8 mouse cellular contexts compared by ENCODE assay signal in the genomic region with DNA sequence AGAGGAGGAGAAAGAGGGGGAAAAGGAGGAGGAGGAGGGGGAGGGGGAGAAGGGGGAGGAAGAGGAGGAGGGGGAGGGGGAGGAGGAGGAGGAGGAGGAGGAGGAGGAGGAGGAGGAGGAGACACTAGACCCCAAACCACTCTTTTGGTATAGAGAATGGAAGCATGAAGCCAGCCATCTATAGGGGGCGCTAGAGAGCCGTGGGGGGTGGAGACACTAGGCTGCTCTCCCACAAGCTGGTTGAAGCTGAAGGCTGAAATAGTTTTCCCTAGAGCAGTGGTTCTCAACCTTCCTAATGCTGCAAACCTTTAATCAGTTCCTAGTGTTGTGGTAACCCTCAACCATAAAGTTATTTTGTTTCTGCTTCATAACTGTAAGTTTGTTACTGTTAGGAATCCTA.
DNase-seq lines count a peak whose midpoint lies in the region; ATAC-seq and TF ChIP-seq lines count a peak whose summit lies in the region.
"Had no signal": no experiment of that assay in that cellular context is flagged by ENCODE, and none has a peak within 500 bp of the region (broad histone marks: within the 10 kb centered on the region; RNA-seq: fewer than 3 reads in every experiment).

No protein-coding gene starts in this region.

- H3K27ac ChIP-seq in kidney, adult 2 months (ENCODE audit: insufficient read depth, low read depth, low read length): no peak overlapping the region
- no peak overlapping the region for H3K27ac ChIP-seq in MEL (ENCODE audit: control insufficient read depth, low read depth, low read length)
- 0 out of 2 replicates have a peak overlapping the region, but pooled peaks have one; percentile 57 for H3K27ac ChIP-seq in kidney, postnatal 0 days
- H3K27ac ChIP-seq in testis, adult 2 months (ENCODE audit: control insufficient read depth, insufficient read depth, low read depth, low read length): no peak overlapping the region
- H3K27ac ChIP-seq: limb, embryonic 12.5 days had no signal

- no peaks in the 10 kb centered on the region for H3K9me3 ChIP-seq in MEL (replicated peaks; ENCODE audit: insufficient read depth, low read length)
- H3K9me3 ChIP-seq in kidney, postnatal 0 days (replicated peaks; ENCODE audit: low read length): no peaks in the 10 kb centered on the region
- H3K9me3 ChIP-seq: limb, embryonic 12.5 days had no signal

- H3K9ac ChIP-seq in MEL (ENCODE audit: control insufficient read depth, low read depth, low read length, poor library complexity, severe bottlenecking): no peak overlapping the region
- no peak overlapping the region for H3K9ac ChIP-seq in kidney, postnatal 0 days (ENCODE audit: low read depth, low read length)
- H3K9ac ChIP-seq: limb, embryonic 12.5 days had no signal

- no peaks in the 10 kb centered on the region for H3K79me2 ChIP-seq in MEL (ENCODE audit: control insufficient read depth, insufficient read depth, low read length, poor library complexity)

- no peaks in the 10 kb centered on the region for H3K36me3 ChIP-seq in kidney, adult 2 months (ENCODE audit: control insufficient read depth, insufficient read depth, low read length)
- H3K36me3 ChIP-seq in MEL (ENCODE audit: control insufficient read depth in 1 of 2, insufficient read depth in 2 of 2, low read length in 2 of 2): no peaks in the 10 kb centered on the region
- H3K36me3 ChIP-seq in kidney, postnatal 0 days (ENCODE audit: insufficient read depth, low read length): no peaks in the 10 kb centered on the region
- H3K36me3 ChIP-seq in testis, adult 2 months (ENCODE audit: control insufficient read depth, insufficient read depth, low read length): no peaks in the 10 kb centered on the region
- H3K36me3 ChIP-seq: limb, embryonic 12.5 days had no signal

- TF ChIP-seq EP300 in MEL (IDR thresholded peaks at IDR 0.05; ENCODE audit: low read depth in 1 of 2, low read length in 2 of 2): no peak

- no peak overlapping the region for H3K4me2 ChIP-seq in kidney, postnatal 0 days (ENCODE audit: low read length)
- H3K4me2 ChIP-seq: limb, embryonic 12.5 days had no signal

- TF ChIP-seq RAD21 in MEL (IDR thresholded peaks at IDR 0.05; ENCODE audit: low read depth, low read length): peak; percentile 35

- no peak for ATAC-seq in kidney, postnatal 0 days (replicated peaks; ENCODE audit: low FRiP score, low read depth)

- 10% methylated on average over 2 of the region's 2 CpGs for WGBS in kidney, adult 2 months
- 16% methylated on average over 2 of the region's 2 CpGs for WGBS in kidney, postnatal 0 days

- TF ChIP-seq POLR2A in kidney, adult 2 months (IDR thresholded peaks at IDR 0.05; ENCODE audit: low read depth, low read length): no peak
- no peak for TF ChIP-seq POLR2A in MEL (IDR thresholded peaks at IDR 0.05; ENCODE audit: control insufficient read depth in 1 of 2, insufficient read depth in 1 of 2, low read depth in 1 of 2, low read length in 2 of 2, poor library complexity in 1 of 2)
- no peak for TF ChIP-seq POLR2A in brain, embryonic 14.5 days (IDR thresholded peaks at IDR 0.05; ENCODE audit: borderline replicate concordance, extremely low read depth, insufficient read depth, insufficient read length, poor library complexity, severe bottlenecking)
- no peak for TF ChIP-seq POLR2A in testis, adult 2 months (IDR thresholded peaks at IDR 0.05; ENCODE audit: control insufficient read depth, low read depth, low read length)

- no peak overlapping the region for H3K4me3 ChIP-seq in kidney, adult 2 months (ENCODE audit: insufficient read depth, low read depth, low read length)
- no peak overlapping the region for H3K4me3 ChIP-seq in MEL (ENCODE audit: control insufficient read depth in 1 of 2, insufficient read depth in 1 of 2, low read depth in 2 of 2, low read length in 2 of 2)
- H3K4me3 ChIP-seq in kidney, postnatal 0 days (replicated peaks; ENCODE audit: low read depth, low read length): no peak overlapping the region
- H3K4me3 ChIP-seq in testis, adult 2 months (ENCODE audit: control insufficient read depth, low read depth, low read length): no peak overlapping the region
- H3K4me3 ChIP-seq: limb, embryonic 12.5 days had no signal

- H3K27me3 ChIP-seq in kidney, adult 2 months (replicated peaks; ENCODE audit: control insufficient read depth, insufficient read depth, low read length): no peaks in the 10 kb centered on the region
- no peaks in the 10 kb centered on the region for H3K27me3 ChIP-seq in MEL (ENCODE audit: control insufficient read depth in 1 of 2, insufficient read depth in 2 of 2, low read length in 2 of 2)
- H3K27me3 ChIP-seq in kidney, postnatal 0 days (ENCODE audit: insufficient read depth, low read length): no peaks in the 10 kb centered on the region; the same call in 1 of the 2 replicates
- no peaks in the 10 kb centered on the region for H3K27me3 ChIP-seq in testis, adult 2 months (ENCODE audit: control insufficient read depth, insufficient read depth, low read length)

- no peaks in the 10 kb centered on the region for H3K4me1 ChIP-seq in kidney, adult 2 months (ENCODE audit: control insufficient read depth, insufficient read depth, low read length)
- H3K4me1 ChIP-seq in MEL (ENCODE audit: control insufficient read depth in 1 of 2, insufficient read depth in 2 of 2, low read length in 2 of 2): peaks cover 5 to 11% of the 10 kb centered on the region in 2 experiments
- H3K4me1 ChIP-seq in kidney, postnatal 0 days (replicated peaks; ENCODE audit: insufficient read depth, low read length): no peaks in the 10 kb centered on the region
- H3K4me1 ChIP-seq in testis, adult 2 months (ENCODE audit: control insufficient read depth, insufficient read depth, low read length): peaks cover 5% of the 10 kb centered on the region
- H3K4me1 ChIP-seq: limb, embryonic 12.5 days had no signal

- peak; percentile 19 for DNase-seq in kidney, adult 2 months
- no peak for DNase-seq in kidney, postnatal 14 days
- DNase-seq in MEL (ENCODE audit: low read depth, low spot score): peak; percentile 31
- no peak for DNase-seq in brain, embryonic 14.5 days (ENCODE audit: low read depth)
- DNase-seq in kidney, postnatal 0 days (ENCODE audit: low spot score): peak; percentile 56
- DNase-seq in urinary bladder, adult 2 months (ENCODE audit: low spot score): no peak

- peak; percentile 49 for TF ChIP-seq CTCF in kidney, adult 2 months (conservative IDR thresholded peaks at IDR 0.05; ENCODE audit: insufficient read depth, insufficient read length, low read depth, low read length)
- peak; percentile 57 to 67 (median 63) for TF ChIP-seq CTCF in MEL (IDR thresholded peaks at IDR 0.05 in 2 of 3, conservative IDR thresholded peaks at IDR 0.05 in 1 of 3; ENCODE audit: control insufficient read depth in 1 of 3, insufficient read depth in 1 of 3, low read depth in 2 of 3, low read length in 3 of 3, poor library complexity in 1 of 3, severe bottlenecking in 1 of 3)
- peak; percentile 51; the same call in 1 of the 2 replicates for TF ChIP-seq CTCF in brain, embryonic 14.5 days (IDR thresholded peaks at IDR 0.05; ENCODE audit: borderline replicate concordance, extremely low read depth, insufficient read depth, insufficient read length)
- peak; percentile 66 for TF ChIP-seq CTCF in kidney, postnatal 0 days (IDR thresholded peaks at IDR 0.05; ENCODE audit: low read depth)
- TF ChIP-seq CTCF in testis, adult 2 months (IDR thresholded peaks at IDR 0.05; ENCODE audit: control insufficient read depth, insufficient read depth, insufficient replicate concordance, low read depth, low read length): peak; percentile 64; the same call in 1 of the 2 replicates

TF ChIP-seq in MEL, 35 proteins besides CTCF, POLR2A, EP300 and RAD21:
- TF ChIP-seq MYB (IDR thresholded peaks at IDR 0.05; ENCODE audit: low read depth, low read length) (no peak), SIN3A (IDR thresholded peaks at IDR 0.05; ENCODE audit: low read length) (no peak), SMC3 (IDR thresholded peaks at IDR 0.05; ENCODE audit: low read depth, low read length) (0 out of 2 replicates have a peak, but pooled peaks have one; percentile 26), ZC3H11A (IDR thresholded peaks at IDR 0.05; ENCODE audit: low read depth, low read length) (0 out of 2 replicates have a peak, but pooled peaks have one; percentile 9), ZKSCAN1 (IDR thresholded peaks at IDR 0.05; ENCODE audit: low read depth, low read length) (no peak), HCFC1 (IDR thresholded peaks at IDR 0.05; ENCODE audit: low read depth, low read length) (no peak)

Comparison
In these comparisons a context has a peak if more than half of its experiments do, and no peak if none do; other contexts are left out.
1. DNase-seq: peak in kidney, adult 2 months (single experiment), MEL (single experiment) and kidney, postnatal 0 days (single experiment); none in kidney, postnatal 14 days (single experiment), brain, embryonic 14.5 days (single experiment) and urinary bladder, adult 2 months (single experiment).
2. Peak in every context shown above with its lines, with median percentiles within 50 percentile points of each other: CTCF ChIP-seq.